Mouse (Mus musculus): ENCODE measurements around the gene Sema3a. TPM values are rescaled to one million over a fixed set of nuclear protein-coding genes. Genes with fewer than 3 reads are reported as not detected.
A peak's percentile ranks its signal among the peaks of the same experiment; 100 is the strongest.

The Sema3a gene
- polyA plus RNA-seq (2016; fragmentation: Nextera tagmentation; extraction: Ambion mirVana) = 21.0 and 21.1 TPM in 2 replicates

DNA sequence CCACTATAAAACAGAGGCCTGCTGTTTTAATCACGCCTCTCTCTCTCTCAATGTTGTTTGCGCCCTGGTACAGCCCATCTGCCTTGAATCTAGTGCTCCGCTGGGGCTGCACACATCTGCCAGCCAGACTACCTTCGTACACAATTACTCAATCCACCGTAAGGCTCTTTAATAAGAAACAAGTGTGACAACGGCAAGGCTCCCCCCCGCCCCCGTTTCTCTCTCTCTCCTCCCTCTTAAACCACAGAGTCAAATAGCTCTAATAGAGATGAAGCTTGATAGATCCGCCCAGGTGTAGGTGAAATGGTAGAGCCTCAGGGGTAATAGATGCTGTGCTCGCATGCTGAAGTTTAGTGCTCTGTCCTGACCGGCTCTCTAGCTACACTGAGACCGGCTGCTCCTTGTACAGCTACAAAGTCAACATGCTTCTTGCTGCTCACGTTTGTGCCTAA, at the start of gene Sema3a:
Gene Sema3a (plus strand): TSS at position 174 of the 452 bp plus-strand sequence.
- H3K4me3 ChIP-seq = peak within 1 kb of the TSS; percentile 1; the same call in 1 of the 2 replicates
- ATAC-seq (ENCODE audit: low FRiP score, low read depth) = peak; percentile 89
- no peaks in the 10 kb centered on the region for H3K9me3 ChIP-seq
- H3K27me3 ChIP-seq (replicated peaks) = no peaks in the 10 kb centered on the region
- H3K36me3 ChIP-seq = no peaks in the 10 kb centered on the region
- no peaks in the 10 kb centered on the region for H3K4me1 ChIP-seq
- H3K9ac ChIP-seq = no peak within 1 kb of the TSS
- 28% methylated on average over 13 of the region's 13 CpGs for WGBS
- H3K27ac ChIP-seq = no peak within 1 kb of the TSS
- peak within 1 kb of the TSS; percentile 33 for H3K4me2 ChIP-seq (replicated peaks)

DNA sequence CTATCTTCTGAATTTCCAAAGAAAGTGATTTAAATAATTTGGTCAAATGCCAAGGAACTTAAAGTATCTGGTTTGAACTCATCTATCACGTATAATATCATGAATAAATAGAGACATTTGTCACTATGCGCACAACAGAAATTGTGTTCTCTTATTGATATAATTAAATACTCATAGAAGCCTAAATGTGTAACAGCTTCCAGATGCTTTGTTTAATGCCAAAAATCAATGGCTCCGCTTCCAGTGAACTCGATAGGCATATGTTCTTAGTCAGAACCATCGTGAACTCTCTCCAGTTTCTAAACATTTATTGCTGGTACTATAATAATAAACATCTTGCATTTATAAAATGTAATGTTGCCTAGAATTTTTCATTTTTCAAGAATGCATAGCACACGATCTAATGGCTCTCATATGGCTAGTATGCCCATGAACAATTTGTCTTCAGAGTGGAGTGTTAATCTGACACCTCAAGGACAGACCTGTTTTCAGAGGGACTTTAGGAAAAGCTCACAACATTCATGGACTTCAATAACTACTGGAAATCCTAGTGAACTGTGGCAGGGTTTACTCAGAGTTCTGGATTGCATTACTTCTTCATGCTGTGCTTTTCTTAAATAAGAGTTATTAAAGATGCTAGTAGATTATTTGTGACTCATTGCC, 40.3 kb upstream of the Sema3a start:
- H3K27me3 ChIP-seq (replicated peaks) = no peaks in the 10 kb centered on the region
- H3K4me3 ChIP-seq = no peak overlapping the region
- H3K27ac ChIP-seq = no peak overlapping the region
- H3K9me3 ChIP-seq = no peaks in the 10 kb centered on the region
- no peak overlapping the region for H3K4me2 ChIP-seq (replicated peaks)
- no peaks in the 10 kb centered on the region for H3K36me3 ChIP-seq
- no peak for ATAC-seq (ENCODE audit: low FRiP score, low read depth)
- H3K9ac ChIP-seq = no peak overlapping the region
- no peaks in the 10 kb centered on the region for H3K4me1 ChIP-seq
- 85% methylated on average over 6 of the region's 6 CpGs for WGBS

DNA sequence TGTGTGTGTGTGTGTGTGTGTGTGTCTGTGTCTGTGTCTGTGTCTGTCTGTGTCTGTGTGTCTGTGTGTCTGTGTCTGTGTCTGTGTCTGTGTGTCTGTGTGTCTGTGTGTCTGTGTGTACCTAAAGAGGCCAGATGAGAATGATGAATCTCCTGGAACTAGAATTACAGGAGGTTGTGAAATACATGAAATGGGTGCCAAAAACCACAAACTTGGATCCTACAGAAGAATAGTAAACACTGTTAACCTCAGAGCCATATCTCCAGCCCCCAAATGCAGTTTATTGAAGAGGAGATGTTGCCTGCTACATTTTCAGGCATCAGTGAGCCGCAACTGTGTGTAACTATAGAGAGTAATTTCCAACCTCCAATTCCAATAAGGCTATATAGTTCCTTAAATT, 34.8 kb upstream of the Sema3a start:
- Histone ChIP-seq H3K36me3 (no peaks in the 10 kb centered on the region), H3K9me3 (no peaks in the 10 kb centered on the region), H3K27ac (no peak overlapping the region), H3K4me1 (no peaks in the 10 kb centered on the region), H3K4me3 (no peak overlapping the region), H3K27me3 (replicated peaks) (no peaks in the 10 kb centered on the region), H3K4me2 (replicated peaks) (no peak overlapping the region), H3K9ac (no peak overlapping the region)
- 98% methylated on average over 1 of the region's 1 CpGs for WGBS
- ATAC-seq (ENCODE audit: low FRiP score, low read depth) = no peak

DNA sequence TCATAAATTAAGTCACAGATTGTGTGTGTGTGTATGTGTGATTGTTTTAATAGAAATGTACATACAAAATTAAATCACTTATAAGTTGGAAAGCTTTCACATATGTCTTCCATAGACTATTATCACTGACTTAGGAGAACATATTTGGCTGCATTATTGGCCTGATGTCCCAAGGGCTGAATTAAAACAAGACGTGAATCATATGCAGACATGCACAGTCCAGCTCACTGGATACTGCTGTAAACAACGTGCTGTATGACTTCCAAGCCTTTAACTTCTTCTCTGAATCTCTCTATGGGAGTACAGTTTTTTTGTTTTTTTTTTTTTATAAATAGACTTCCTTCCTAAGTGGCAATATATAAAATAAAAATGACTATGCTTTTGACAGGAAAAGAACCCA, 15.7 kb upstream of the Sema3a start:
- no peaks in the 10 kb centered on the region for H3K27me3 ChIP-seq (replicated peaks)
- H3K4me1 ChIP-seq = no peaks in the 10 kb centered on the region
- H3K9ac ChIP-seq = no peak overlapping the region
- 65% methylated on average over 2 of the region's 2 CpGs for WGBS
- no peaks in the 10 kb centered on the region for H3K36me3 ChIP-seq
- H3K4me2 ChIP-seq (replicated peaks) = no peak overlapping the region
- H3K27ac ChIP-seq = no peak overlapping the region
- ATAC-seq (ENCODE audit: low FRiP score, low read depth) = no peak
- H3K4me3 ChIP-seq = no peak overlapping the region
- no peaks in the 10 kb centered on the region for H3K9me3 ChIP-seq

DNA sequence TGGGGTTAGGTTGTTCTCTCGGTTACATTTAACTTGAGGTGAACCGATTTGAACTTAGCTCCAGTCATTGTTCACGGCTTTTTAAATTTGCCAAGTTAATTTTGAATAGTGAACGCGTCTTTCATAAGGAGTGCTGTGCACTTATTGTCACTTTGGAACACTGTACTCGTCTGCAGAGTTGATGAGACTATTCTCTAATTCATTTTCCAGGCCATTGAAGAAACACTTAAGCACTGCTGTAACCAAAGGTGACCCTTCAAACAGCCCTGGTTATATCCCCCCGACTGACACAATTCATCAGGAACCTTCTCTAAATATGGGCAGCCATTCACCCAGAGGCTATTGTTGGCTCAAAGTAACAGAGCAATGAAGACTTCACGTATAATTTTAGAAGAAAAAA, 8.0 kb upstream of the Sema3a start:
- H3K27me3 ChIP-seq (replicated peaks) = no peaks in the 10 kb centered on the region
- no peak overlapping the region for H3K4me3 ChIP-seq
- ATAC-seq (ENCODE audit: low FRiP score, low read depth) = peak; percentile 44; the same call in 1 of the 2 replicates
- H3K27ac ChIP-seq = no peak overlapping the region
- WGBS = 36% methylated on average over 8 of the region's 8 CpGs
- H3K36me3 ChIP-seq = no peaks in the 10 kb centered on the region
- H3K9me3 ChIP-seq = no peaks in the 10 kb centered on the region
- H3K9ac ChIP-seq = no peak overlapping the region
- no peak overlapping the region for H3K4me2 ChIP-seq (replicated peaks)
- no peaks in the 10 kb centered on the region for H3K4me1 ChIP-seq

DNA sequence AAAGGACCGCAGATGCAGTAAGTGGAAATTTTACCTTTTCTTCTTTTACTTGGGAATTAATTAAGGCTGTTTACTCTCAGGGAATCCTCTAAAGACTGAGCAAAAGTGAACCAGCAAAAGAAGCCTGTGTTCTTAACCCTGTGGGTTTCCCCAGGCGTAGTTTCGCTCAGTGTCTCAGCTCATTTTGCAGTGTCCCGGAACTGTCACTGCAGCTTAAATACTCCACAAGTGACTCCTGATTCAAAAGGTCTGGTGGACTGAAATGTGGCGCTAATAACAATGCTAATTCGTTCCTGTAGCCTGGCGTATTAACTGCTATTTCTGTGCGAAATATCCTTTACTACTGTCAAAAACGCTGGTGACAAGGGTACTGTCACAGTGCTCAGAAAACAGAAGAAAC, 543 bp downstream of the Sema3a start:
- no peak overlapping the region for H3K9ac ChIP-seq
- no peaks in the 10 kb centered on the region for H3K27me3 ChIP-seq (replicated peaks)
- 64% methylated on average over 9 of the region's 9 CpGs for WGBS
- H3K4me1 ChIP-seq = no peaks in the 10 kb centered on the region
- no peak; the same call in 1 of the 2 replicates for ATAC-seq (ENCODE audit: low FRiP score, low read depth)
- H3K4me2 ChIP-seq (replicated peaks) = peak overlapping the region; percentile 33
- H3K9me3 ChIP-seq = no peaks in the 10 kb centered on the region
- peak overlapping the region; percentile 1; the same call in 1 of the 2 replicates for H3K4me3 ChIP-seq
- no peak overlapping the region for H3K27ac ChIP-seq
- no peaks in the 10 kb centered on the region for H3K36me3 ChIP-seq

DNA sequence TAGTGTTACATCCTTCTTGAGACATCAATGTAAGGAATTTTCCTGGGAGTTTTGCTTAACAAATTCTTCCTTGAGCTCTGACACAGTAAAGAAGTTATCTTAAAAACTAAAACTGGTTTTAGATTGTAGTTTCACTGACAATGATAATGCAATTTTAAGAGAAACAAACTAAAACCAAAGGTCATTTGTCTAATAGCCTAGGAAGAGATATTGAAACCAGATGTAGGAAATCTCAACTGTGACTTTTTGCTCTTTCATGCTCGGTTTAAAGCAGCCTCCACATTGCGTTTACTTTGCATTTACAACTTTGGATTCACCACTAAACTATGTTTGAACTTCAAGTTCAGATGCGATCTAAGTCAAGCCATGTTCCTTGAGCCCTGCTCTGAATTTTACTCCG, 982 bp downstream of the Sema3a start:
- Histone ChIP-seq H3K27me3 (replicated peaks) (no peaks in the 10 kb centered on the region), H3K4me1 (no peaks in the 10 kb centered on the region), H3K9ac (no peak overlapping the region), H3K36me3 (no peaks in the 10 kb centered on the region), H3K4me2 (replicated peaks) (0 out of 2 replicates have a peak overlapping the region, but pooled peaks have one; percentile 33), H3K27ac (no peak overlapping the region), H3K9me3 (no peaks in the 10 kb centered on the region), H3K4me3 (no peak overlapping the region)
- 72% methylated on average over 4 of the region's 4 CpGs for WGBS
- no peak for ATAC-seq (ENCODE audit: low FRiP score, low read depth)

DNA sequence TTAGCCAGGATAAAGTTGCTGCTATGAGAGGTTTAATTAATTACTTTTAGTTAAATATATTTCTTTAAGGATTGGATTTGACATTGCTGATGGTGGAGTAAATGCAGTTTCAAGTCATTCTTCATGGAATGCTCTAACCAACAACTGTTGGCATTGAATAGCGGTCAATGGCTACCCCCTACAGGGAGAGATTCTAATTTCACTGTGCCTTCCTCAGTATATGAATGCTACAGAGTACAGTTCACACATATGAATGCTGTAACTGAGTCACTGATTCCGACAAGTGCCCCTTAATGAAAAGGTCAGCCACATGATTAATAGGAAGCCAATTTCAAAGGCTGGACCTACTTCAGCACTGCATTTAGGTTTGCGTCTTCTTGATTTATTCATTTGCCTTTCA, 1.9 kb downstream of the Sema3a start:
- H3K27ac ChIP-seq = no peak overlapping the region
- no peaks in the 10 kb centered on the region for H3K4me1 ChIP-seq
- H3K36me3 ChIP-seq = no peaks in the 10 kb centered on the region
- no peak overlapping the region for H3K4me3 ChIP-seq
- ATAC-seq (ENCODE audit: low FRiP score, low read depth) = no peak
- H3K27me3 ChIP-seq (replicated peaks) = no peaks in the 10 kb centered on the region
- no peak overlapping the region for H3K4me2 ChIP-seq (replicated peaks)
- H3K9ac ChIP-seq = no peak overlapping the region
- H3K9me3 ChIP-seq = no peaks in the 10 kb centered on the region
- WGBS = 52% methylated on average over 3 of the region's 3 CpGs

DNA sequence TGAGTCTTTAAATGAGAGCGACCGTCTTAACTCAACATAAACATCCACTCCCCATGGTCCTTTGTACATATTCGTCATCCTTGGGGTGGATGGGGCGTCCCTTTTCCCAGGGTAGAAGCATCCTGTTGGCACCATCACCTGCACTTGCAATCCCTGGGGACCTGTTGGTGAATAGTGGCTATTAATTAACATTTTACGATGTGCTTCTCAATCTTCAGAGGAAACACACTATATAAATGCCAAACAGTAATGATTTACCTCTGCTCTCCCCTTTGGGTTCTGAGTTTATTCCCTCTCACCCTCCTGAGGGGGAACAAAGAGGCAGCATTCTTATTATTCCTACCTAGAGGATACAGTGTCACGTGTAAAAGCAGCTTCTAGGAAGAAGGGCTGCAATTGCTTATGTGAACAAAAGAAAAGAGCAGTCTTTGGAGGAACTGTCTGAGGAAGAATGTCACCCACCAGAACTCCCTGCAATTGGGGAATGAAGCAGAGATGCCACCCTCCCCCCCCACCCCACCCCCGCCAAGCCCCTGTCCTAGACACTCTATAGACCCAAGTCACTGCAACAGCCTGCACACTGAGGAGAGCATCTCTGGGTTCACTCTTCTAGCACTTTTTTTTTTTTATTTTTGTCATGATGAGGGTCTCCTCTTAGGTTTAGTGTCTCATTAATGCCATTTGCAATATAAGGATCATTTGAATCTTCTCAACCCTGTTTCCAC, 19.7 kb downstream of the Sema3a start:
- Histone ChIP-seq H3K9ac (no peak overlapping the region), H3K4me2 (replicated peaks) (no peak overlapping the region), H3K36me3 (no peaks in the 10 kb centered on the region), H3K9me3 (no peaks in the 10 kb centered on the region), H3K4me3 (no peak overlapping the region), H3K4me1 (peaks cover 7% of the 10 kb centered on the region; the same call in 1 of the 2 replicates), H3K27ac (no peak overlapping the region), H3K27me3 (replicated peaks) (no peaks in the 10 kb centered on the region)
- WGBS = 8% methylated on average over 7 of the region's 7 CpGs
- peak; percentile 83 for ATAC-seq (ENCODE audit: low FRiP score, low read depth)

DNA sequence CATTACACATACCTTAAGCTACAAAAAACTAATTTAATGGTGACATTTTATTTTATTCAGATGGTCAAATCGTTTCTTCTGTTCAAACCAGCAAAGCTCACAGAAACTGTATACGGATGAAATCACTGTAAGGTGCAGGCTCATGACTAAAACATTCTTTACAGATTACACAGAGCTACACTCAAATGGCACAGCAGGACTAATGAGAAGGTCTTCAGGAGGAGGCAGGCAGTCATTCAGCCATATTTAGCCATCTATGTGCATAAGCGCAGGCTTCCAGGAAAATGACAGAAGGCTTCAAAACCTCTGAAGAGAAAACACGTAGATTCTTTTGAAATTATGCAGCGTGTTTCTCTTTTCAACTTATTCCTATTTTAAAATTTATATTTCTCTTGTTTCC, 24.7 kb downstream of the Sema3a start:
- H3K4me2 ChIP-seq (replicated peaks) = no peak overlapping the region
- no peak overlapping the region for H3K27ac ChIP-seq
- no peaks in the 10 kb centered on the region for H3K9me3 ChIP-seq
- H3K9ac ChIP-seq = no peak overlapping the region
- H3K36me3 ChIP-seq = no peaks in the 10 kb centered on the region
- no peaks in the 10 kb centered on the region for H3K27me3 ChIP-seq (replicated peaks)
- peaks cover 3% of the 10 kb centered on the region; the same call in 1 of the 2 replicates for H3K4me1 ChIP-seq
- WGBS = 83% methylated on average over 5 of the region's 5 CpGs
- H3K4me3 ChIP-seq = no peak overlapping the region
- no peak for ATAC-seq (ENCODE audit: low FRiP score, low read depth)

DNA sequence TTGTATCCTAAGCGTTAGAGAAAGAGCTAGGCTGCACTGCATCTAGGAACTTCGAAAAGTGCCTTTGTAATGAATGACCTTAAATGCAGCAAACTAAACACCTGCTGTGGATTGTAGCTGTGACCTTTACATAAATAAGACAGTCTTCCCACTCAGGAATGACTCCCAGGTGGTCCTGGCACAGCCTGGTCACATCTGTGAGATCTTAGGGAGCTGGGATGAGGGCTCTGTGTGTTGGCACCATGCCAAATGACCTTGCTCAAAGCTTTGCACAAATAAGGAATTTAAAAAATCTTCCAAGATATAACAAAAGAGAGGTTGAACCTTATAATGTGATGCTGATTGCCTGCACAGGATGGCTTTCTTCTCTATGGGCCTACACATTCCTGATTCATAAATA, 25.8 kb downstream of the Sema3a start:
- Histone ChIP-seq H3K27ac (no peak overlapping the region), H3K27me3 (replicated peaks) (no peaks in the 10 kb centered on the region), H3K9me3 (no peaks in the 10 kb centered on the region), H3K36me3 (no peaks in the 10 kb centered on the region), H3K9ac (no peak overlapping the region), H3K4me3 (no peak overlapping the region), H3K4me1 (no peaks in the 10 kb centered on the region), H3K4me2 (replicated peaks) (no peak overlapping the region)
- WGBS = 61% methylated on average over 2 of the region's 2 CpGs
- no peak for ATAC-seq (ENCODE audit: low FRiP score, low read depth)

DNA sequence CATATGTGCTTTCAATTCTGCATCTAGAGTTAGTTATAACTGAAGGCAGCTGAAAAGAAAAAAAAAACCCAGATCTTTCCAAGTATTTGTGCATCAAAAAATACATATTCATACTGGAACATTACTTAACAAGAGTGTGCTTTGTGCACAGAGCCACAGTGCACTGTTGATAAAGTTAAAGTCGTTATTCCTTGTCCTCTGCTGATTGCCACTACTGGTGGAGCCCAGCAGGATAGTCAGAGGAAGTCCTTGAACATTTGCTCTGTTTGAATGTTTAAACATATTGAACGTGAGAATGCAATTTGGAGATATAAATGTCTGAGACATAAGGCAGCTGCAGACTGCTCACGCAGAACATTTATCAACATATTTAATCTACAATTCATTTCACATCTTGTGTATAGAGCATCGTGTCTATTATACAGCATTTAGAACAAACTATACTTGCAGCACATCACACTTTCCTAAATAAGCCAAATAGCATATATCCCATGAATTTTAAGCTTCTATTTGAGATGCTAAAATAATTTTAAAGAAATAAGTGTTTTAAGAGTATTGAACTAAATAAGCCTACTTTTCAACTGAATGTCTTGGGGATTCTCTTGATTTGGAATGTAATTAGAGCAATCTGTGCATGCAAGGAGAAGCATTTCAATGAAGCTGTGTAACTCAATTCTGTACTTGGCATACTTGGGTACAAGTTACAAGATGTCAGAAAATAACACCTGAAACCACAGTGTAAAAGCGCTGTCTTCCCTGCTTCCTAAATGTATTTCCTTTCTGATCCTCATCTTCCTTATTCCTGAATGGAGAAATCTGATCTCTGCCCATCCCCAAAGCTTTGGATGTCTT, 32.8 kb downstream of the Sema3a start:
- H3K9me3 ChIP-seq = no peaks in the 10 kb centered on the region
- H3K27ac ChIP-seq = no peak overlapping the region
- no peak overlapping the region for H3K4me3 ChIP-seq
- no peaks in the 10 kb centered on the region for H3K36me3 ChIP-seq
- no peaks in the 10 kb centered on the region for H3K4me1 ChIP-seq
- H3K4me2 ChIP-seq (replicated peaks) = no peak overlapping the region
- no peak overlapping the region for H3K9ac ChIP-seq
- WGBS = 81% methylated on average over 5 of the region's 5 CpGs
- no peaks in the 10 kb centered on the region for H3K27me3 ChIP-seq (replicated peaks)
- no peak for ATAC-seq (ENCODE audit: low FRiP score, low read depth)

Data from neural tube, embryonic 12.5 days (tissue).